Mouse (Mus musculus) olfactory bulb, adult 2 months (tissue): ENCODE measurements around the gene Ache.

Experiments used
- CTCF ChIP-seq: fragments of 200-500 bp; IDR thresholded peaks from 2 replicates; pipeline ENCODE4 v1.5.1; 2012; ENCODE audit warnings: low read depth, mild to moderate bottlenecking, low read length, moderate library complexity; ENCODE audit not compliant: insufficient read depth
- POLR2A ChIP-seq: fragments of 200-500 bp; IDR thresholded peaks from 2 replicates; pipeline ENCODE4 v1.6.1; 2012; ENCODE audit warnings: mild to moderate bottlenecking, low read depth, low read length, moderate library complexity; ENCODE audit not compliant: insufficient read depth

DNA sequence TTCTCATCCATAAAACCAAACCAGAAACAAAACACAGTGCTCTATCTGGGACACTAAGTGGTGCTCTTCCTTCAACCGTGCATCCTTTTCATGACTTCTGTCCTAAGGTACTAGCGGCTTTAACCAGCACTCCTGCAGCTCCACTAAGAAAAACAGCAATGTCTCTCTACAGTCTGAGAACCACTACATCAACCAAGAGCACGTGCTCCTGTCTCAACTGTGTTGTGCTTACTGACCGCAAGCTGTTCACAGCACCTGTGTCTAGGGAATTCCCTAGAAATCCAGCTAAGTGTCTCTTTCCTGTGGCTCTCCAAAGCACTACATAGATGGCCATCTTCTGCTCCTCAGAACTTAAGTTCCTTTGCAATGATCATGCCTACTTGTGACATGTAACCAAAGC lies 17.5 kb downstream of the Ache start:
- TF ChIP-seq CTCF (no peak), POLR2A (no peak)
